In genomic region chr14:31134015-31135000, GRCm38 (mm10) we compare ENCODE assay signal across 9 mouse cellular contexts. TPM values are rescaled to one million over a fixed set of nuclear protein-coding genes. Genes with fewer than 3 reads are reported as not detected.
DNase-seq lines count a peak whose midpoint lies in the region; ATAC-seq and TF ChIP-seq lines count a peak whose summit lies in the region.
"Had no signal": no experiment of that assay in that cellular context is flagged by ENCODE, and none has a peak within 500 bp of the region (broad histone marks: within the 10 kb centered on the region; RNA-seq: fewer than 3 reads in every experiment).

No protein-coding gene starts in this region.

- no peaks in the 10 kb centered on the region for H3K27me3 ChIP-seq in hindbrain, embryonic 15.5 days
- no peaks in the 10 kb centered on the region for H3K27me3 ChIP-seq in hindbrain, embryonic 10.5 days (ENCODE audit: insufficient read depth, poor library complexity, severe bottlenecking)
- H3K27me3 ChIP-seq in midbrain, embryonic 14.5 days (ENCODE audit: control insufficient read depth, insufficient read depth, low read length) = no peaks in the 10 kb centered on the region
- no peaks in the 10 kb centered on the region for H3K27me3 ChIP-seq in midbrain, embryonic 13.5 days
- no peaks in the 10 kb centered on the region for H3K27me3 ChIP-seq in forebrain, embryonic 12.5 days
- H3K27me3 ChIP-seq in midbrain, postnatal 0 days (ENCODE audit: insufficient read depth, low read length) = no peaks in the 10 kb centered on the region

- WGBS in hindbrain, embryonic 15.5 days = 76% methylated on average over 25 of the region's 25 CpGs
- 92% methylated on average over 25 of the region's 25 CpGs for WGBS in hindbrain, embryonic 10.5 days
- WGBS in midbrain, embryonic 14.5 days = 83% methylated on average over 25 of the region's 25 CpGs
- 92% methylated on average over 25 of the region's 25 CpGs for WGBS in midbrain, embryonic 13.5 days
- WGBS in forebrain, embryonic 12.5 days = 86% methylated on average over 25 of the region's 25 CpGs
- WGBS in midbrain, postnatal 0 days = 75% methylated on average over 25 of the region's 25 CpGs

- no peak overlapping the region for H3K9ac ChIP-seq in hindbrain, embryonic 15.5 days
- no peak overlapping the region for H3K9ac ChIP-seq in midbrain, embryonic 14.5 days (replicated peaks; ENCODE audit: low read length)
- H3K9ac ChIP-seq in midbrain, embryonic 13.5 days (replicated peaks) = no peak overlapping the region
- H3K9ac ChIP-seq in forebrain, embryonic 12.5 days = no peak overlapping the region
- no peak overlapping the region for H3K9ac ChIP-seq in midbrain, postnatal 0 days (replicated peaks; ENCODE audit: low read length, poor library complexity, severe bottlenecking)

- peaks cover 30% of the 10 kb centered on the region for H3K36me3 ChIP-seq in hindbrain, embryonic 15.5 days
- peaks cover 71% of the 10 kb centered on the region for H3K36me3 ChIP-seq in hindbrain, embryonic 10.5 days
- peaks cover 51% of the 10 kb centered on the region for H3K36me3 ChIP-seq in midbrain, embryonic 14.5 days (ENCODE audit: control insufficient read depth, insufficient read depth, low read length)
- H3K36me3 ChIP-seq in midbrain, embryonic 13.5 days = peaks cover 52% of the 10 kb centered on the region
- H3K36me3 ChIP-seq in forebrain, embryonic 12.5 days (replicated peaks) = peaks cover 54% of the 10 kb centered on the region
- peaks cover 14% of the 10 kb centered on the region for H3K36me3 ChIP-seq in midbrain, postnatal 0 days (ENCODE audit: insufficient read depth, low read length)

- peaks cover 54% of the 10 kb centered on the region for H3K4me1 ChIP-seq in hindbrain, embryonic 15.5 days (replicated peaks)
- peaks cover 62% of the 10 kb centered on the region for H3K4me1 ChIP-seq in hindbrain, embryonic 10.5 days (replicated peaks)
- peaks cover 29% of the 10 kb centered on the region for H3K4me1 ChIP-seq in midbrain, embryonic 14.5 days (ENCODE audit: control insufficient read depth, insufficient read depth, low read length)
- peaks cover 44% of the 10 kb centered on the region for H3K4me1 ChIP-seq in midbrain, embryonic 13.5 days (replicated peaks)
- H3K4me1 ChIP-seq in forebrain, embryonic 12.5 days = peaks cover 30% of the 10 kb centered on the region
- 0 out of 2 replicates have a peak, but pooled peaks cover 5% of the 10 kb centered on the region for H3K4me1 ChIP-seq in midbrain, postnatal 0 days (ENCODE audit: insufficient read depth, low read length)

- no peak for ATAC-seq in hindbrain, embryonic 15.5 days (ENCODE audit: low FRiP score, low read depth)
- ATAC-seq in midbrain, embryonic 14.5 days (ENCODE audit: low FRiP score, low TSS enrichment) = no peak
- no peak for ATAC-seq in midbrain, embryonic 13.5 days
- ATAC-seq in forebrain, embryonic 12.5 days (ENCODE audit: low FRiP score) = no peak
- ATAC-seq in midbrain, postnatal 0 days (ENCODE audit: low FRiP score) = no peak

- no peak for DNase-seq in hindbrain, embryonic 10.5 days (ENCODE audit: low spot score)
- DNase-seq in midbrain, embryonic 14.5 days = peak; percentile 41
- peak; percentile 81 for DNase-seq in midbrain, postnatal 0 days (ENCODE audit: low spot score)
- DNase-seq in ovary, postnatal 10 days (ENCODE audit: low spot score) = no peak
- DNase-seq: right cerebral cortex, postnatal 25 days had no signal

- H3K27ac ChIP-seq in hindbrain, embryonic 15.5 days (replicated peaks) = peak overlapping the region; percentile 31; the same call in 1 of the 2 replicates
- no peak overlapping the region for H3K27ac ChIP-seq in hindbrain, embryonic 10.5 days
- H3K27ac ChIP-seq in midbrain, embryonic 14.5 days (replicated peaks; ENCODE audit: low read depth, low read length) = no peak overlapping the region
- H3K27ac ChIP-seq in midbrain, embryonic 13.5 days = no peak overlapping the region
- H3K27ac ChIP-seq in forebrain, embryonic 12.5 days = peak overlapping the region; percentile 50; the same call in 1 of the 2 replicates
- no peak overlapping the region for H3K27ac ChIP-seq in midbrain, postnatal 0 days (ENCODE audit: low read depth, low read length)

- H3K4me3 ChIP-seq in hindbrain, embryonic 15.5 days = no peak overlapping the region
- H3K4me3 ChIP-seq in hindbrain, embryonic 10.5 days = no peak overlapping the region
- H3K4me3 ChIP-seq in midbrain, embryonic 14.5 days (replicated peaks; ENCODE audit: low read depth, low read length) = no peak overlapping the region
- H3K4me3 ChIP-seq in midbrain, embryonic 13.5 days (replicated peaks) = no peak overlapping the region
- H3K4me3 ChIP-seq in forebrain, embryonic 12.5 days (replicated peaks) = no peak overlapping the region
- H3K4me3 ChIP-seq in midbrain, postnatal 0 days (ENCODE audit: low read depth, low read length) = no peak overlapping the region
- H3K4me3 ChIP-seq: erythroblast, embryonic 14.5 days had no signal

- no peaks in the 10 kb centered on the region for H3K9me3 ChIP-seq in hindbrain, embryonic 15.5 days
- no peaks in the 10 kb centered on the region for H3K9me3 ChIP-seq in hindbrain, embryonic 10.5 days
- no peaks in the 10 kb centered on the region for H3K9me3 ChIP-seq in midbrain, embryonic 14.5 days (ENCODE audit: control insufficient read depth, low read length)
- no peaks in the 10 kb centered on the region for H3K9me3 ChIP-seq in midbrain, embryonic 13.5 days
- H3K9me3 ChIP-seq in forebrain, embryonic 12.5 days = no peaks in the 10 kb centered on the region
- no peaks in the 10 kb centered on the region for H3K9me3 ChIP-seq in midbrain, postnatal 0 days (ENCODE audit: low read length)

- no peak for TF ChIP-seq CTCF in midbrain, postnatal 0 days (IDR thresholded peaks at IDR 0.05)

- H3K4me2 ChIP-seq in hindbrain, embryonic 15.5 days = no peak overlapping the region
- peak overlapping the region; percentile 53; the same call in 1 of the 2 replicates for H3K4me2 ChIP-seq in midbrain, embryonic 14.5 days (ENCODE audit: low read length)
- no peak overlapping the region for H3K4me2 ChIP-seq in midbrain, embryonic 13.5 days (replicated peaks)
- no peak overlapping the region for H3K4me2 ChIP-seq in forebrain, embryonic 12.5 days
- no peak overlapping the region for H3K4me2 ChIP-seq in midbrain, postnatal 0 days (ENCODE audit: low read depth, low read length, poor library complexity, severe bottlenecking)

RNA-seq across cellular contexts. Expression of gene Nt5dc2, which starts 3.5 kb away (rescaled TPM):
- polyA plus RNA-seq in hindbrain, embryonic 15.5 days (2015; fragmentation: Nextera tagmentation; extraction: Ambion mirVana) = 269 and 270 TPM in 2 replicates
- polyA plus RNA-seq in hindbrain, embryonic 10.5 days (2016; fragmentation: Nextera tagmentation; extraction: Ambion mirVana) = 610 and 619 TPM in 2 replicates
- 234 and 284 TPM in 2 replicates for polyA plus RNA-seq in midbrain, embryonic 14.5 days (2014; fragmentation: Nextera tagmentation; extraction: Ambion mirVana)
- 280 and 317 TPM in 2 replicates for polyA plus RNA-seq in midbrain, embryonic 13.5 days (2015; fragmentation: Nextera tagmentation; extraction: Ambion mirVana)
- polyA plus RNA-seq in forebrain, embryonic 12.5 days (2016; fragmentation: Nextera tagmentation; extraction: Ambion mirVana) = 406 and 410 TPM in 2 replicates
- 132 and 171 TPM in 2 replicates for total RNA-seq in midbrain, postnatal 0 days (2014; rRNA removed)
- 132 and 144 TPM in 2 replicates for polyA plus RNA-seq in midbrain, postnatal 0 days (2015; fragmentation: Nextera tagmentation; extraction: Ambion mirVana)

RNA-seq across cellular contexts. Expression of gene Smim4, which starts 5.6 kb away (rescaled TPM):
- polyA plus RNA-seq in hindbrain, embryonic 15.5 days (2015; fragmentation: Nextera tagmentation; extraction: Ambion mirVana) = 59.3 and 61.1 TPM in 2 replicates
- polyA plus RNA-seq in hindbrain, embryonic 10.5 days (2016; fragmentation: Nextera tagmentation; extraction: Ambion mirVana) = 67.8 and 74.2 TPM in 2 replicates
- 64.8 and 77.7 TPM in 2 replicates for polyA plus RNA-seq in midbrain, embryonic 14.5 days (2014; fragmentation: Nextera tagmentation; extraction: Ambion mirVana)
- polyA plus RNA-seq in midbrain, embryonic 13.5 days (2015; fragmentation: Nextera tagmentation; extraction: Ambion mirVana) = 75.8 and 78.8 TPM in 2 replicates
- polyA plus RNA-seq in forebrain, embryonic 12.5 days (2016; fragmentation: Nextera tagmentation; extraction: Ambion mirVana) = 54.6 and 67.9 TPM in 2 replicates
- 3.2 and 4.3 TPM in 2 replicates for total RNA-seq in midbrain, postnatal 0 days (2014; rRNA removed)
- polyA plus RNA-seq in midbrain, postnatal 0 days (2015; fragmentation: Nextera tagmentation; extraction: Ambion mirVana) = 41.6 and 47.5 TPM in 2 replicates

RNA-seq across cellular contexts. Expression of gene Stab1, which starts 34.1 kb away (rescaled TPM):
- 20.9 and 22.4 TPM in 2 replicates for polyA plus RNA-seq in hindbrain, embryonic 15.5 days (2015; fragmentation: Nextera tagmentation; extraction: Ambion mirVana)
- 23.0 and 25.7 TPM in 2 replicates for polyA plus RNA-seq in hindbrain, embryonic 10.5 days (2016; fragmentation: Nextera tagmentation; extraction: Ambion mirVana)
- polyA plus RNA-seq in midbrain, embryonic 14.5 days (2014; fragmentation: Nextera tagmentation; extraction: Ambion mirVana) = 6.6 and 26.6 TPM in 2 replicates
- 19.8 and 23.2 TPM in 2 replicates for polyA plus RNA-seq in midbrain, embryonic 13.5 days (2015; fragmentation: Nextera tagmentation; extraction: Ambion mirVana)
- polyA plus RNA-seq in forebrain, embryonic 12.5 days (2016; fragmentation: Nextera tagmentation; extraction: Ambion mirVana) = 23.1 and 26.1 TPM in 2 replicates
- 25.5 and 31.4 TPM in 2 replicates for total RNA-seq in midbrain, postnatal 0 days (2014; rRNA removed)
- polyA plus RNA-seq in midbrain, postnatal 0 days (2015; fragmentation: Nextera tagmentation; extraction: Ambion mirVana) = 9.0 and 11.7 TPM in 2 replicates

Comparison
In these comparisons a context has a peak if more than half of its experiments do, and no peak if none do; other contexts are left out.
1. H3K27ac ChIP-seq: peak in hindbrain, embryonic 15.5 days (single experiment) and forebrain, embryonic 12.5 days (single experiment); none in hindbrain, embryonic 10.5 days (single experiment), midbrain, embryonic 14.5 days (single experiment), midbrain, embryonic 13.5 days (single experiment) and midbrain, postnatal 0 days (single experiment).
2. DNase-seq: peak in midbrain, embryonic 14.5 days (single experiment) and midbrain, postnatal 0 days (single experiment); none in hindbrain, embryonic 10.5 days (single experiment) and ovary, postnatal 10 days (single experiment).